Mouse (Mus musculus): ENCODE measurements at regions not wholly inside any gene's neighbourhood (a gene's known extent, or its start where the extent isn't known, plus 50 kb on each side); places are given as distances from the start of the nearest gene placed in this dataset.

DNA sequence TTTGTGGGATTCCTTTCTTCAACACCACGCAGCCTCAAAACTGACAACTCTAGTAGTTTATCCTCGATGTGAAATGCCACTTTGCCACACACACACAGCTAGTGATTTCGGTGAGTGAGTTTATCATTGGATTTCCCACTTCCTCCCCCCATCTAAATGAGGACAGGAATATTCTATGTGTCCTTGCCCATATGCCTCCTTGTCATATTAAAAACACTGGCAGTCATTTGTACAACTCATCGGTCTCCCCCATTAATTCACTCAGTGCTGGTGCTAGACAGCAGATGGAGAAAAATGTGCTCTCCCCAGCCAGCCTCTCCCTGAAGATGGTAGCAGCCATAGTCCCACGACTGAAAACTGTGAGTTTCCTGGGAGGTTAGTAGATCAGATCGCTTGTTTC is 496.0 kb upstream of the Sox11 start:
- no peak for DNase-seq (ENCODE audit: low read depth, low spot score)

DNA sequence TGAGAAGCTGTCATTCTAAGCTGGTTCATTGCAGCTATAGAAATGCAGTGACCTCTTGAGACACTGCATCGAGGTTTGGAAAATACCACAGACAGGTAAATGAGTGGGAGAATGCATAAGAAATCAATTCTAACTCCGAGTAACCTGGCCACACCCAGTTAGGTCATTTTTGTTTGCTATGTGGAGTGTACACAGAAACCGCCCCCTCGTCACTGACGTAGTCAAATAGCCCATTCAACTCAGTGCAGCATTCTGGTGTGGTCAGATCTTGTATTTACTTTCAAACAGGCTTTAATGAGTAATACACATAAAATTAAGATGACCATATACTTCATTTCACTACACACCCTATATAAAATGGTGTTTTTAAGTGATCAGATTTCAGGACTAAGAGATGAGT is 483.8 kb upstream of the Sox11 start:
- DNase-seq (ENCODE audit: low read depth, low spot score): no peak

DNA sequence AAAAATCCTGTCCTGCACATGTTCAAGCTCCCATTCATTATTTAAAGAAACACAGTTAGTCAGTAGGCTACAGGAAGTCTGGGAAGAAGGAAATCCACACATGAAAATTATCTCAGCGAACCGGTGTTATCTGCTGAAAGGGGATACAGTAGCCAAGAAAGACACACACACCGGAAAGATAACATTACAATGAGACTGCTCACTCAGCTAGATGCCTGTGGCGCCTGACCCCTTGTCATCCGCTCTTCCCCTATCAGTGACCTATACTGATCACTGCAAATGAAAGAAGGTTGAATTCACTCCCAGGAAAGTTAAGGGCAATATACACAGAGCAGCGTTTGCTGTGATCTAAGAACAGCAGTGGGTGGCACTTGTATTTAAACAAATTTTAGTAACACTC is 481.0 kb upstream of the Sox11 start:
- no peak for DNase-seq (ENCODE audit: low read depth, low spot score)

DNA sequence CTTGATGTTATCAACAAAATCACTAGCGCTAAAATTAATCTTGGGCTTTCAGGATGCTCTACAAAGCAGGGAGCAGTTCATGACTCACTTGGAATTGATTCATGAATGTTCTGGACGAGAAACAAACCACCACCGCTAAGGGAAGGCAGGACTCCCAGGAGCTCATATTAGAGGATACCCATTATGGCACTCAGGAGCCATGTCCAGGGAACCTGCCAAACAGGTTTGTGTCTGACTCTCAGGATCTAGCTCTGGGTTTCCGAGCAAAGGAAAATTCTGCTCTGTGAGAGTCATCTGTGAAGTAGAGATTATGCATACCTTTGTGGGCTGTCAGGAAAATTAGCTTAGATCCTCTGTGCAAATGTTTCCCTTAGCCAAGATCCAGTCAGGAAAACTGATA is 454.3 kb upstream of the Sox11 start:
- DNase-seq (ENCODE audit: low read depth, low spot score): no peak

DNA sequence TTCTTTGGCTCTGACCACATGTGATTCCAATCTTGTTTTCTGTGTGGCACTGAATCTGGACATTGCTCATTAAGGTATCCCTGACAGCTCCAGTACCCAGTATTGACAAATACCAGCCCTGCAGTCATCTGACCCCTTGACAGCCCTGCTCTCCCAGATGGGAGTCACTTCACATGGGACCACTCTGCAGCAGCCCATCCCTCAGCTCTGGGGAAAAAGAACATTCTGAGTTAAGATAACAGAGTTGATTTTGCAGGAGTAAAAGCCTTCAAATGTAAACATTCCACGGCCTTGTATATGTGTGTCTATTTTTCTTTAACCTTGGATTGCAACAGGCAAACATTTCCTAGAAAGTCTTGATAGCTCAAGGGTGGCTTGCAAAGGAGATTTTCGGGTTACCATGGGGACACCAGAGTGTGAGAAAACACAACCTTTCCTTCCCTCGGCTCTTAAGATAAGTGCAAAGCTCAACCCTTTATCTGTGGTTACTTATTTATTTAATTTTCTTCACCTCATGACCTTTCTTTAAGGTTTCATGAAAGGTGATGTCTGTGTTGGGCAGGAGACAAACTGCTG is 444.4 kb upstream of the Sox11 start:
- DNase-seq (ENCODE audit: low read depth, low spot score): no peak

DNA sequence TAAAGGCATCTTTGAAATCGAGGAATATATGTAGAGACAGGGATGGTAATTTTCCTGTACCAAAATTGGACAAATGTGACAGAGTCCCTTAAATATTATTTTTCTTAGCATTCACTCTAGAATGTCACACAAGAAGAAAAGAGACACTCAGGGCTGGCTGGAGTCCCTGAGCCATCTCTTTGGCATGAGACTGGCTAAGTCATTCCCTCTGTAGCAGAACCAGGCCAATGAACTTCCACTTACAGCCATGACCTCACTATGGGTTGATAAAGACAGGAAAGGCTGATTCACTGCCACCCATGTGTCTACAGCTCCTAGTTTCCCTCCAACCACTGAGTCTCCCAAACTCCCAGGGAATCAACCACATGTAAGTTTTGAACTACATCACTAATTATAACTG is 438.4 kb upstream of the Sox11 start:
- no peak for DNase-seq (ENCODE audit: low read depth, low spot score)

DNA sequence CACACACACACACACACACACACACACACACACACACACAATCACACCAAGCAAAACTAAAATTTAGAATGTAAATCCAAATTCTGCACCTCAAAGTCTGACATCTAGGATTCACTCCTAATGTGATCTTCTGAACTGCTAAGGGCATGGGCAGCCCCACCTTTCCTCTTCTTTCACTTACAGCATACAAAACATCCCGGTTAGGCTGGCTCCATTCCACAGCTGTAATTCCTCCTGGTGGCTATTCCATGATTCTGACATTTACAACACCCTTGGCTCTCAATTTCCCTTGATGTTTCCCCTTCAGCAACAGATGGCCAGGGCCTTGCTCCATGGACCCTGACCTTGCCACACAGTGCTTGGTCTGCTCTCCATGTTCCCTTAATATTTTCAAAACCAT is 423.6 kb upstream of the Sox11 start:
- DNase-seq (ENCODE audit: low read depth, low spot score): no peak

DNA sequence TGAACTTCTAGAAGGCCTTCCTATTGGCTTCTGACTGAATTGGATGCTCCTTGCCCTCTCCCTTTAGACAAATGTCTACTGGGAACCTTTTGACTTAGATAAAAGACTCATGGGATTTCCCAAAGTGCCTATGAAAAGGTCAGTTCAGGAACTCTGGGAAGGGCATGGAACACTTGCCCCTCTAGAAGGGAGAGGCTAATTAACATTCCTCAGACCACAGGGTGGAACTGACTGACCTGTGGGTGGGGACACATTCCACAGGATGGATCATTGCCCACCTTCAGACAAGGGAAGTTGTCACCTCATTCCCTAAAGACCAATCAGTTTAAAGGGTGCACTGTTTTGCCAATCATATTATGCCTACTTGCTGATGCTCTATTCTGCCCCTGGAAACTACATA is 416.6 kb upstream of the Sox11 start:
- no peak for DNase-seq (ENCODE audit: low read depth, low spot score)

DNA sequence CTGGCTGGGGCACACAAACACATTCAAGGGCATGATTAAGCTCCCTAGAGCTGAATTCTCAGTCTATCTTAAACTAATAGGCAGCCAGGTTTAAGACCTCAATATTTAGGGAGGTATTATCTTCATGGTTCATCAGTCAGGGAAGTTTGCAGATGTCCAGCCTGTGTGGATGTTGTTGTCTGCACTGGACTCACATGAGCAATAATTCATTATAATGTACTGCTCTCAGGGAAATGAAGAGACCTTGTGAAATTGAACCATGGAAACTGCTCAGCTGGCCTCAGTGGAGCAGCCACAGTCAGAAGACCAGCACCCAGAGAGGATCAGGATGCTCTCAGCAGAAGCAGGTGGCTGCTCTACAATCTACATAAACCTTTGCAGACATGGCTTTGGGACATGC is 415.3 kb upstream of the Sox11 start:
- peak; percentile 1 for DNase-seq (ENCODE audit: low read depth, low spot score)

DNA sequence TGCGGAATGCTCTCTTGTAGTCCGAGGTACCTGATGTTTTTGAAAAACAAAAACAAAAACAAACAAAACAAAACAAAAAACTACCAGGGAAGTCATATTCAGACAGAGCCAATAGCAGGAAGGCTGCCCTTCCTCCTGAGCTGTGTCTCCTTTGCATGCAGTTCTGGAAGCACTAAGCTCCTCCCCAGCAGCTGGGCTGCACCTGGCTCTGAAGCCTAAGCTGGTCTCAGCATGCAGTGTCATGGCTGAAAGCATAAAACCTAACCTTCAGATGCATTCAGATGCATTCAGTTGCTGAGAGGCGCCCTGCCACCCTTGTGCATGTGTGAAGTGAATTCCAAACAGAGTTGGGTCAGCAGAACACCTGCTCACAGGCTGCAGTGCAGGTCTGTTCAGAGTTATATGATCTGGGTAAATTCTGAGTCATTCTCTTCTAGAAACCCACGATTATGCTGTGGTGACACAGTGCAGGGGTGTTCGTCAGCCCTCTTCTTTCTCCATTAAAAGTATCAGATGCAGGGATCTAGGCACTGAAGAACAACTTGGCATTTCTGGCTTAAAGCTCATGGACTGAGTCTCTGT is 382.3 kb upstream of the Sox11 start:
- no peak for DNase-seq (ENCODE audit: low read depth, low spot score)

DNA sequence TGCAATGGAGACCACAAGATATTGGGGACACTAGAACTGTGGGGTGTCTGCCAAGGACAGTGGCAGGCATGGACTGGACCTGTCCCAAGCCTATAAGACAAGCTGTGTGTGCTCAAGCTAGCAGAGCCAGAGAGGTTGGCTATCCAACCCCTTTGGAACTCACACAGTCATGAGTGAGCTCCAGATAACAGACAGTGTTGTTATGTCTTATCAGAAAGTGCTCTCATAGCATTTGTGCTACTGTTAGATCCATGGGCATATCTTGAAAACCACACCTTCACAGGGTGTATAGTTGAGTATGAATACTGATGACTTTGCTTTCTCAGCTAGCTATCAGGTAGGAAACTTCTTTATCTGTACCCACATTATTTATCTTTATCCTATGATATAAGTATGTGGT is 338.1 kb upstream of the Sox11 start:
- DNase-seq (ENCODE audit: low read depth, low spot score): no peak

DNA sequence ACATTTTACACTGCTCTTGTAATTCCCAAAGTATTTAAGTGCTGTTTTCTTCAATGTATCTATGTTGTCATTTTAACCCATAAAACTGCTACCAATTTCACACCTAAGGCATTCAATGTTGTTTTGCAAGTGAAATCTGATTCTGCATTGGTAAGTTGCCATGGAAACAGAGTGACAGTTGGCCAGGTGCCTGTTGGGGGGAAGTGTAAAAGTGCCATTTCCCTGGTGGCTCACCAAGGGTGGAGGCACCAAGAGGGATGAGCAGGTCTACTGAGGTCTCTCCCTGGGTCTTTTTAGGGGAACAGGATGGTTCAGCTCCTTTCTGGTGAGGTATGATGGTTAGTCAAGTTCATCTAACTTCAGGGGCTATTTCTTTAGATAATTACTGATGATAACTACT is 331.0 kb upstream of the Sox11 start:
- no peak for DNase-seq (ENCODE audit: low read depth, low spot score)

DNA sequence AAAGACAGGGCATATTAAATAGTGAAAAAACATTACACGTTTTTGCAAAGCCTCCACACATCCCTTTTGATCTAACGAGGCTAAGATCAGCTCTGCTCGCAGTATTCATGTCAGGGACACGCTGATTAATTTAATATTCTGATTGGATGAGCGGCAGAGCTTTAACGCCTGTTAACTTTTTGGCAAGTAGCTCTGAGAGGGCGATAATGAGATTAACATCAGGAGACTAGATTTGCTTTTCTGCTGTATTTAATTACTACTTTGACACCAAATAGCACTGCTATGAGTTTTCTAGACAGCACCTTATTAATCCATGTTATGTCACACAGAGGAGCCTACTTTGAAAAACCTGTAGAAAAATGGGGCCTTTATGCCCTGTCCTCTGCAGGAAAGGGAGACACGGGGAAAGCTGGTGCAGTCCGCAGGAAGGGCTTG is 328.3 kb upstream of the Sox11 start:
- DNase-seq (ENCODE audit: low read depth, low spot score): no peak

DNA sequence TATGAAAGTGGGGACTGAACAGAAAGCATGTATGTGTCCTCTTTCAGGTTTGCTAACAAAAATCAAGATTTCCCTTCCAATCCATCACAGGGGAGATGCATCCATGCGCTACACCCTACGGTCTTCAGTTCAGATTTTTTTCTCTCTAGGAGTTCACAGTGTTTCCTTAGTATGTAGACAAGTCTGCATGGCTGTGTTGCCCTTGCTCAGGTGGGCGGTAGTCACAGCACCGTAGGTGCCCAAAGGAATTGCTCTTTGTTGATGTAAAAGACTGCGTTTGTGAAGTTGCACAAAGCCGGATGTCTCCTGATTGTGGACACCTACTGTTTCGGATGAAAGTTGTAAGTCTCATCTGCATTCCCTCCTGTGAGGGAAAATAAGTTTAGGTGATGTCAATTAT is 327.8 kb upstream of the Sox11 start:
- no peak for DNase-seq (ENCODE audit: low read depth, low spot score)

DNA sequence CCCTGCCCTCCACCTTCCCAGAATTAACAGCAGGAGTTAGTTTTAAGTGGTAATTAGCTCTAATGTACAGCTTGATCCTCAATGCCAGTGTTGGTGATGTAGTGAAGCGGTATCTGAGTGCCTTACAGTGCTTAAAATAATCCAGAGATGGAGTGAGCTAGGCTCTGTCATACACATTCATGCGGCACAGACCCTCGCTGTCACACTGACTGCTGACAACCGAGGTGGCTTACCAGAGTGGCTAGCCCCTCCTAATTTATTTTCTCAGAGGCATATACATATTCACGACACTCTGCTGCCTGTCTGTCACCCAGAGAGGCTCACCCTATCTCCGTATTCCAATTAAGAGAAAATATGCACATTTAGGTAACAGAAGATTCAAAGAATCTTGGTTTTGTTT is 327.2 kb upstream of the Sox11 start:
- DNase-seq (ENCODE audit: low read depth, low spot score): no peak

DNA sequence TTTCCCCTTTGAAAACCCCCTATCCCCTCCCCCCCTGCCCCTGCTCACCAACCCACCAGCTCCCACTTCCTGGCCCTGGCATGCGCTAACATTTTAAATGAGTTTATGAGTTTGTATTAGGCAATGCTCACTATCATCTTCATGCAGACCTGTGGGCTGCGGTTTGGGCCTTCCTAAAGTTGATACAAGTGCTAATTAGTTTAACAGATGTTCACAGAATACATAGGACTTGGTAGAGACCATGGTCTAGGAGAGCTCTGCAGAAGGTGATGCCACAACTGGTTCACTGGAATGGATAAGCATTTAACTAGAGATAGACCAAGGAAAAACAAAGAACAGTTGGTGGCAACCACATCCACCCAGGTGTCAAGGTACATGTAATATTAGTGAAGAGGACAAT is 324.1 kb upstream of the Sox11 start:
- DNase-seq (ENCODE audit: low read depth, low spot score): no peak

DNA sequence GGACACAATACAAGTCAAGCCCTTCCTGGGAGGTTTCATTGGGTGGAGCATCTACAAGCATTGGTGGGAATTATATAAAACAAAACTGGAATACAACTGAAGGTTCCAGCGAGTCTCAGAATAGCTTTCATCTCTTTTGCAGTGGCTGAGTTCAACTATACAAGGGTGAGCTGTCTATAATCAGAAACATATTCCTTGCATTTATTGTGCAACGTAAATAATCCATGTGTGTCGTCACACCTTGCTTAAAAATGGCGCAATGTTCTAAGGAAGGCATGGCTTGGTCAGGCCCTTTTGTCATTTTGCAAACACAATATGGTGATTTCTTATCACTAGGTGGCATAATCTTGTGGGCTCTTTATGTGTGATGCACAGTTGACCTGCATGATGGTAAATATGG is 320.8 kb upstream of the Sox11 start:
- DNase-seq (ENCODE audit: low read depth, low spot score): no peak

DNA sequence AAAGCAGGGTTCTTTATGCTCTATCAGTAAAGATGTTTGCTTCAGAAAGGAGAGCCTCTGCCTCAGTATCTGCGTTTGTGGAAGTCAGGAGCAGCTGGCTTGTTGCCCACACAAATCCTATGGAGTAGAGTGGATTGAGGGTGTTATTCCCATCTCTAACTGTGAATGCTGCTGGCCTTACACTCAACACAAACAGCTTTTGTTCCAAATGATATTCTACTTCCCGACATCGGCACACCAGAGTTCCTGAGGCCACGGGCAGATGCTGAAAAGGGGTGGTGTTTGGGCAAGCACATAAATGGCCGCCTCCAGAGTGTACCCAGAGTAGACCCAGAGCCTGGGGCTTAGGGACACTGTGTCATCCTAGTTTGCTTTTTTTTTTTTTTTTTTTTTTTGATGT is 320.3 kb upstream of the Sox11 start:
- no peak for DNase-seq (ENCODE audit: low read depth, low spot score)

DNA sequence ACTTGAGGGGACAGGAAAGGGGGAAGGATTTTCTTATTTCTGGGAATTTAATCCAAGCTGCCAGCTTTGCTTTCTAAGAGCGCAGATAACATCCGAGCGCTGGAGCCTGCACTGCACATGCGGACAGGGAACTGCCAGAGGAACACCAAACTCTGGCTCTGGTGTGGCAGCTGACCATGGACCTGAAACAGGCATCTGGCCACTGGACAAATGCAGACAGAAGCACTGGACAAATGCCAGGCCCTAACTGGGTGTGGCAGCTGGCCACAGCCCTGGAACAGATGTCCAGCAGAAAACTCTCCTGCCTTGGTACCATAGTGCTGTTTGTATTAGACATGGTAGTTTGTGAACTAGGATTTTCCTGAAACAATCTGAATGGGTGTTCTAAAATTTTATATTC is 315.2 kb upstream of the Sox11 start:
- DNase-seq (ENCODE audit: low read depth, low spot score): no peak

DNA sequence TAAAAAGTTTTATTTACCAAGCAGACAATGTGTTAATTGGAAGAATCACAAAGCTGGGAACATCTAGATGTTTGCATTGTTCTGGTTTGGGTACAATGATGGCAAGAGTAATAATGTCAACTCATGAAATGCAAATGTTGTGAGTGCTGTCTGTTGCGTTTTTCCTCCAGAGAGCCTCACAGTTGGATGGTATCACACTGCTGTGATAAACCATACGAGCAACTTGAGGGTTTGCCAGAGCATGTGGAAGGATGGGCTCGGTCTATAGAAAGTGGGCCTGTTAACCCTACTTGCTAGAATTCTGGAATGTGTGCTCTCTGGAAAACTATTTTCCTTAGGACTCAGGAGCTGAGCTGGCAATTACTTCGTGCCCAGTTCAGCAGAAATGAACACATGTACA is 311.2 kb upstream of the Sox11 start:
- no peak for DNase-seq (ENCODE audit: low read depth, low spot score)

DNA sequence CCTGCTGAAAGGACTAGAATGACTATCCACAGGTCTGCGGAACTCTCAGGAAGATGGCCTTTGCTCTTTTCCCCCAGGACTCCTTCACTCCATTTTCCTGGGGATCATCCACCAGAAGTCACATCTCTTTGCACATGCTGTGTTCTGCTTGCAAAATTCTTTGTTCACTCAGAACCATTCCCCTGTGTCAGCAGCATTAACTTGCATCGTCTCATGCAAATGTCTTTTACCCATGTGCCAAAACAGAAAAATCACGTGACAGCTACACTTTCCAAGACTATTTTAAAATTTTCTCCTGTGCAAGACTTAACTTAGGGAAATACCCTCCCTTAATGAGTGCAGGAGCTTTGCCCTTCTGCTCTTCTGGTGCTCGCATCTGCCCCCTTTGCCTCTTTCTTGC is 306.2 kb upstream of the Sox11 start:
- no peak for DNase-seq (ENCODE audit: low read depth, low spot score)

DNA sequence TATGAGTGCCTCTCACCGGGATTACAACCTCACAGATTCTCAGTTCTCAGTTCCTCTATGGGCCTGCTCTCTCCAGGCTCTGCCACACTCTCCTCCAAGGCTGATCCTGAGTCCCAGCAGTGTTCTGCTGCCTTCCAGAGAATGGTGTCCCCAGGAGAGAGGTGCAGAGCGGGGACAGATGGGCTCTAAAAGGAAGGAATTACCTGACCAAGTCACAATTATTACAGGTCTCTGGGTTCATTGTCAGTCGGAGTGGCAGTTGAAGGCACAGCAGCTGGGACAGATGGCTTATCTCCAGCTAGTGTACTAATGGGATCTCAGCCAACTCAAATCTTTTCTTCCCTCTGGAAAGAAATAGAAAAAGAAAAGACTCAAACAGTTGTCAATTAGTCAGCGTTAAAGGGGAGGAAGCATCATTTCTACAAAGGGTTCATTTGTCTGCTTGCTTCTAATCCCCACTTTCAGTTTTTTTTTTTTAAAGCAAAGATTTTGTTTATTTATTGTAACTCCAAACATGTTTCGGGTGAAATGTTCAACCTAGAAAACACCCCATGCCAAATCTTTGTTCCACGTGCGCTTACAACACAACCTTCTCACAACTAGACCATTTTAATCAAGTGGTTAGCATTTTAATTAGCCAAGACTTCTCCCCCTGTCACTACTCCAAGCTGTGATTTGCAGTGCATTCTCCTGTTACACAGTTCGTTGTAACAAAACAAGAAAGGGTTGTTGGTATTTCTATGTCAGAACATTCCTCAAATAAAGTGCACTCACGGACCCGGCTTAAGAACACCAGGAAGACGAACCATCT is 304.3 kb upstream of the Sox11 start:
- DNase-seq (ENCODE audit: low read depth, low spot score): no peak

DNA sequence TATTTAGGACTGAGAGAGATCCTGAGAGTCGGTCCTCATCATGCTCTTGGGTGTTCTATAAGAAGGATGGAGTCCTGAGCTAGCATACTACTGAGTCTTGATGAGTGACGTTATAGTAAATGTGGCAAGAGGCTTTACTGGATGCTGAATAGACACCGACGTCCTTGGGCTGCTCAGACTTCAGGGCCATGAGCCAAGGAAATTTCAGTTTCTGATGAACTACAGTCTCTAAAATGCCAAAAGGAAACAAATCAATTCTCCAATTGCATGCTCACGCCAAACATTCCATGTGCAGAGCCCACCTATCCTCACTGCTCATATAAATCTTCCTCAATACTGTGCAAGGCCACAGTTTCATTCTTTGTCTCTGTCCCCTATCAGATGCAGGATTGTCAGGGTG is 277.2 kb upstream of the Sox11 start:
- no peak for DNase-seq (ENCODE audit: low read depth, low spot score)
